Mouse (Mus musculus) MEL (cell line): Measurements from ENCODE around the gene Sgk1.

Experiments
- CHD1 ChIP-seq: IDR thresholded peaks from 2 replicates; pipeline ENCODE4 v1.6.1; 2012; ENCODE audit warnings: low read depth, mild to moderate bottlenecking, inconsistent platforms, low read length, improper control_type of control experiment
- CTCF ChIP-seq, 3 experiments: IDR thresholded peaks in 2 of 3; conservative IDR thresholded peaks in 1 of 3; 2 replicates each; pipeline ENCODE4 v1.5.1; 2011 to 2012; ENCODE audit warnings: low read length in 3 of 3, low read depth in 2 of 3, mild to moderate bottlenecking in 2 of 3, improper control_type of control experiment in 1 of 3, inconsistent platforms in 1 of 3, mixed read lengths in 1 of 3, moderate library complexity in 1 of 3; ENCODE audit not compliant: control insufficient read depth in 1 of 3, insufficient read depth in 1 of 3, poor library complexity in 1 of 3, severe bottlenecking in 1 of 3
- KAT2A ChIP-seq: conservative IDR thresholded peaks from 2 replicates; pipeline ENCODE4 v1.6.1; 2012; ENCODE audit warnings: low read depth, low read length, improper control_type of control experiment, inconsistent platforms
- ZC3H11A ChIP-seq: IDR thresholded peaks from 2 replicates; pipeline ENCODE4 v1.6.1; 2012; ENCODE audit warnings: low read depth, mild to moderate bottlenecking, inconsistent platforms, low read length, improper control_type of control experiment

- no peak for TF ChIP-seq KAT2A
- TF ChIP-seq ZC3H11A: no peak
- TF ChIP-seq CHD1: no peak
- peak in 2 of 3 experiments; percentile 36 to 47; a peak in 4 of 6 replicates for TF ChIP-seq CTCF (IDR thresholded peaks at IDR 0.05 in 2 of 3, conservative IDR thresholded peaks at IDR 0.05 in 1 of 3; ENCODE audit: control insufficient read depth in 1 of 3, insufficient read depth in 1 of 3, low read depth in 2 of 3, low read length in 3 of 3, poor library complexity in 1 of 3, severe bottlenecking in 1 of 3)
Observed at GRCm38 (mm10) chr10:21992834-21993514, 111.0 kb downstream of the Sgk1 start.
